Mouse (Mus musculus) olfactory bulb, adult 2 months (tissue): ENCODE results near the gene Spin2-ps6. TPM values are rescaled to one million over a fixed set of nuclear protein-coding genes. Genes with fewer than 3 reads are reported as not detected.
"Not testable (repeated sequence)": the region's sequence is repeated elsewhere in the genome, so short reads cannot be mapped to it uniquely, and the experiment has no call there.

Experiments used
- H3K27ac ChIP-seq: fragments of 200-500 bp; 2 replicates; pipeline ENCODE4 v1.5.1; 2012; ENCODE audit warnings: low read depth, low read length; ENCODE audit not compliant: insufficient read depth
- H3K4me1 ChIP-seq: fragments of 200-500 bp; 2 replicates; pipeline ENCODE4 v1.6.1; 2012; ENCODE audit warnings: low read length; ENCODE audit not compliant: control insufficient read depth, insufficient read depth
- H3K4me3 ChIP-seq: fragments of 200-500 bp; 2 replicates; pipeline ENCODE4 v1.5.1; 2012; ENCODE audit warnings: mild to moderate bottlenecking, low read depth, low read length, moderate library complexity; ENCODE audit not compliant: insufficient read depth
- WGBS: fragments of 180-500 bp; shearing (Covaris S2); methylation state at CpG from one replicate; pipeline ENCODE4 v1.1.7; 2018; 5-methylcytosine and 5-hydroxymethylcytosine counted together
- polyA plus RNA-seq: library from polyadenylated mRNA; stranded (reverse); fragments of >200 nt; gene quantifications from 2 replicates; pipeline ENCODE4 v1.2.4, GENCODE M21; 2012; ENCODE audit warnings: low replicate concordance; ENCODE audit not compliant: missing spikeins, insufficient read depth, insufficient read length

Gene Spin2-ps6
- not detected in 2 replicates for polyA plus RNA-seq

GRCm38 (mm10) chrX:33234569-33234968 is at the start of gene Spin2-ps6:
Gene Spin2-ps6 (plus strand): TSS chrX:33234869.
- not testable (repeated sequence) for H3K4me3 ChIP-seq, H3K27ac ChIP-seq, H3K4me1 ChIP-seq
- 90% methylated on average over 2 of the region's 3 CpGs for WGBS

Other genes with a start within 250 kb of the Spin2-ps6 start
- gene Btbd35f12, start 78.5 kb downstream of the Spin2-ps6 start, polyA plus RNA-seq = not detected in 2 replicates